Mouse (Mus musculus) hematopoietic stem cell, adult 5-6 weeks (primary cell): ENCODE results near the gene Tbc1d22b. TPM values are rescaled to one million over a fixed set of nuclear protein-coding genes. Genes with fewer than 3 reads are reported as not detected.

Experiments
- ATAC-seq, 2 experiments: fragments of 125-278 bp in 1 of 2; replicated peaks in 1 of 2; 2 replicates each; pipeline ENCODE4 v1.8.0; 2016 to 2017; ENCODE audit warnings: inconsistent platforms in 2 of 2, mild to moderate bottlenecking in 2 of 2, moderate number of reproducible peaks in 2 of 2, low read depth in 1 of 2, moderate TSS enrichment in 1 of 2; ENCODE audit not compliant: low FRiP score in 2 of 2, poor library complexity in 2 of 2, severe bottlenecking in 2 of 2, insufficient read depth in 1 of 2, low TSS enrichment in 1 of 2
- total RNA-seq: library from RNA; stranded (forward); fragments of 172-1452, 232-1000 nt; gene quantifications from 2 replicates; pipeline ENCODE4 v1.2.3, GENCODE M21; 2017

Gene Tbc1d22b
- total RNA-seq, 1 experiment from 2014 or later, result 5.8 TPM

GRCm38 (mm10) chr17:29531278-29531677, 18.3 kb upstream of the Tbc1d22b start:
- no peak for ATAC-seq

GRCm38 (mm10) chr17:29531757-29532384, 17.7 kb upstream of the Tbc1d22b start:
- ATAC-seq, result peak; percentile 40 to 64

GRCm38 (mm10) chr17:29533866-29534265, 15.7 kb upstream of the Tbc1d22b start:
- ATAC-seq, result no peak

- no peak for ATAC-seq
Measured at GRCm38 (mm10) chr17:29540426-29540825, 9.2 kb upstream of the Tbc1d22b start.

- ATAC-seq, result no peak
Measured at GRCm38 (mm10) chr17:29541419-29541818, 8.2 kb upstream of the Tbc1d22b start.

- ATAC-seq, result no peak
Measured at GRCm38 (mm10) chr17:29542831-29543690, 6.5 kb upstream of the Tbc1d22b start.

- ATAC-seq, result no peak
Measured at GRCm38 (mm10) chr17:29544064-29544463, 5.5 kb upstream of the Tbc1d22b start.

- ATAC-seq, result no peak
Measured at GRCm38 (mm10) chr17:29545241-29545640, 4.3 kb upstream of the Tbc1d22b start.

GRCm38 (mm10) chr17:29548494-29548893, 1.1 kb upstream of the Tbc1d22b start:
- no peak for ATAC-seq

- 0 out of 4 replicates have a peak, but pooled peaks of 1 of the 2 experiments have one; percentile 25 for ATAC-seq
Measured at GRCm38 (mm10) chr17:29548994-29549393, 591 bp upstream of the Tbc1d22b start.

- ATAC-seq, result no peak
Measured at GRCm38 (mm10) chr17:29551019-29551418, 1.4 kb downstream of the Tbc1d22b start.

- no peak for ATAC-seq
Measured at GRCm38 (mm10) chr17:29552162-29552732, 2.7 kb downstream of the Tbc1d22b start, which contains the start of gene Tmem217. Gene Tmem217, minus strand, starts transcription at chr17:29552385.

- ATAC-seq, result no peak
Measured at GRCm38 (mm10) chr17:29554176-29554575, 4.6 kb downstream of the Tbc1d22b start.

- no peak for ATAC-seq
Measured at GRCm38 (mm10) chr17:29556456-29556855, 6.9 kb downstream of the Tbc1d22b start.

- no peak for ATAC-seq
Measured at GRCm38 (mm10) chr17:29556893-29557292, 7.3 kb downstream of the Tbc1d22b start.

- no peak for ATAC-seq
Measured at GRCm38 (mm10) chr17:29558476-29558875, 8.9 kb downstream of the Tbc1d22b start.

- no peak for ATAC-seq
Measured at GRCm38 (mm10) chr17:29565521-29565920, 15.9 kb downstream of the Tbc1d22b start.

- ATAC-seq, result no peak
Measured at GRCm38 (mm10) chr17:29568435-29568834, 18.9 kb downstream of the Tbc1d22b start.
